14 mouse cellular contexts compared by ENCODE assay signal in genomic region chr7:18993036-18993435, GRCm38 (mm10). TPM values are rescaled to one million over a fixed set of nuclear protein-coding genes. Genes with fewer than 3 reads are reported as not detected.
DNase-seq lines count a peak whose midpoint lies in the region; ATAC-seq and TF ChIP-seq lines count a peak whose summit lies in the region.
"Had no signal": no experiment of that assay in that cellular context is flagged by ENCODE, and none has a peak within 500 bp of the region (broad histone marks: within the 10 kb centered on the region; RNA-seq: fewer than 3 reads in every experiment).

No protein-coding gene starts in this region.

- H3K27ac ChIP-seq in limb, embryonic 11.5 days (replicated peaks; ENCODE audit: low read depth, low read length): no peak overlapping the region
- H3K27ac ChIP-seq in limb, embryonic 10.5 days: no peak overlapping the region
- no peak overlapping the region for H3K27ac ChIP-seq in hindbrain, embryonic 12.5 days
- H3K27ac ChIP-seq in midbrain, postnatal 0 days (ENCODE audit: low read depth, low read length): no peak overlapping the region; the same call in 1 of the 2 replicates

- no peak overlapping the region for H3K9ac ChIP-seq in limb, embryonic 11.5 days (ENCODE audit: low read length)
- H3K9ac ChIP-seq in hindbrain, embryonic 12.5 days: no peak overlapping the region
- no peak overlapping the region; the same call in 1 of the 2 replicates for H3K9ac ChIP-seq in midbrain, postnatal 0 days (replicated peaks; ENCODE audit: low read length, poor library complexity, severe bottlenecking)

- no peak overlapping the region for H3K4me3 ChIP-seq in limb, embryonic 11.5 days (ENCODE audit: low read depth, low read length)
- H3K4me3 ChIP-seq in limb, embryonic 10.5 days: no peak overlapping the region
- peak overlapping the region; percentile 52; the same call in 1 of the 2 replicates for H3K4me3 ChIP-seq in hindbrain, embryonic 12.5 days
- peak overlapping the region; percentile 61; the same call in 1 of the 2 replicates for H3K4me3 ChIP-seq in midbrain, postnatal 0 days (ENCODE audit: low read depth, low read length)
- H3K4me3 ChIP-seq: erythroblast, embryonic 14.5 days had no signal

- no peak for TF ChIP-seq CTCF in midbrain, postnatal 0 days (IDR thresholded peaks at IDR 0.05)

- no peaks in the 10 kb centered on the region for H3K9me3 ChIP-seq in limb, embryonic 11.5 days (ENCODE audit: control insufficient read depth, low read length)
- H3K9me3 ChIP-seq in limb, embryonic 10.5 days (replicated peaks): no peaks in the 10 kb centered on the region
- H3K9me3 ChIP-seq in hindbrain, embryonic 12.5 days (replicated peaks): no peaks in the 10 kb centered on the region
- no peaks in the 10 kb centered on the region for H3K9me3 ChIP-seq in midbrain, postnatal 0 days (ENCODE audit: low read length)

- H3K27me3 ChIP-seq in limb, embryonic 11.5 days (ENCODE audit: control insufficient read depth, insufficient read depth, low read length): peaks cover 25% of the 10 kb centered on the region
- peaks cover 43% of the 10 kb centered on the region for H3K27me3 ChIP-seq in limb, embryonic 10.5 days (ENCODE audit: low read depth, poor library complexity, severe bottlenecking)
- peaks cover 19% of the 10 kb centered on the region for H3K27me3 ChIP-seq in hindbrain, embryonic 12.5 days
- no peaks in the 10 kb centered on the region for H3K27me3 ChIP-seq in midbrain, postnatal 0 days (ENCODE audit: insufficient read depth, low read length)

- H3K4me1 ChIP-seq in limb, embryonic 11.5 days (ENCODE audit: control insufficient read depth, insufficient read depth, low read length): peaks cover 7% of the 10 kb centered on the region; the same call in 1 of the 2 replicates
- peaks cover 20% of the 10 kb centered on the region for H3K4me1 ChIP-seq in limb, embryonic 10.5 days
- peaks cover 23% of the 10 kb centered on the region for H3K4me1 ChIP-seq in hindbrain, embryonic 12.5 days
- H3K4me1 ChIP-seq in midbrain, postnatal 0 days (ENCODE audit: insufficient read depth, low read length): peaks cover 17% of the 10 kb centered on the region

- peaks cover 3% of the 10 kb centered on the region; the same call in 1 of the 2 replicates for H3K36me3 ChIP-seq in limb, embryonic 11.5 days (ENCODE audit: control insufficient read depth, insufficient read depth, low read length)
- H3K36me3 ChIP-seq in limb, embryonic 10.5 days: peaks cover 21% of the 10 kb centered on the region
- H3K36me3 ChIP-seq in hindbrain, embryonic 12.5 days: peaks cover 7% of the 10 kb centered on the region
- H3K36me3 ChIP-seq in midbrain, postnatal 0 days (ENCODE audit: insufficient read depth, low read length): no peaks in the 10 kb centered on the region; the same call in 1 of the 2 replicates

- H3K4me2 ChIP-seq in limb, embryonic 11.5 days (ENCODE audit: low read depth, severe bottlenecking): peak overlapping the region; percentile 68; the same call in 1 of the 2 replicates
- peak overlapping the region; percentile 83 for H3K4me2 ChIP-seq in hindbrain, embryonic 12.5 days (replicated peaks)
- peak overlapping the region; percentile 78 for H3K4me2 ChIP-seq in midbrain, postnatal 0 days (ENCODE audit: low read depth, low read length, poor library complexity, severe bottlenecking)

- ATAC-seq in limb, embryonic 11.5 days (ENCODE audit: insufficient number of reproducible peaks, low FRiP score, low TSS enrichment, low read depth): no peak
- ATAC-seq in hindbrain, embryonic 12.5 days (ENCODE audit: low FRiP score): no peak
- no peak for ATAC-seq in midbrain, postnatal 0 days (ENCODE audit: low FRiP score)
- ATAC-seq: inflammation-experienced regulatory T-cells, adult 6 months; lung, postnatal 0 days had no signal

- WGBS in limb, embryonic 11.5 days: 84% methylated on average over 5 of the region's 5 CpGs
- WGBS in limb, embryonic 10.5 days: 87% methylated on average over 5 of the region's 5 CpGs
- WGBS in hindbrain, embryonic 12.5 days: 89% methylated on average over 5 of the region's 5 CpGs
- WGBS in midbrain, postnatal 0 days: 92% methylated on average over 5 of the region's 5 CpGs

- DNase-seq in cerebellum, adult 11-12 months: peak; percentile 27
- no peak for DNase-seq in cerebellum, postnatal 14 days
- DNase-seq in limb, embryonic 11.5 days (ENCODE audit: low spot score): no peak
- no peak for DNase-seq in limb, embryonic 10.5 days (ENCODE audit: low spot score)
- no peak for DNase-seq in midbrain, postnatal 0 days (ENCODE audit: low spot score)
- no peak for DNase-seq in right cerebral cortex, adult 18-20 months
- no peak for DNase-seq in right cerebral cortex, postnatal 36 days (ENCODE audit: low spot score in 2 of 2)

RNA-seq across cellular contexts. Expression of gene Mypop, which starts 2.0 kb away (rescaled TPM):
- polyA plus RNA-seq in limb, embryonic 11.5 days (2014; fragmentation: Nextera tagmentation; extraction: Ambion mirVana): 4.5 and 5.7 TPM in 2 replicates
- 3.4 and 4.0 TPM in 2 replicates for polyA plus RNA-seq in limb, embryonic 10.5 days (2016; fragmentation: Nextera tagmentation; extraction: Ambion mirVana)
- polyA plus RNA-seq in hindbrain, embryonic 12.5 days (2016; fragmentation: Nextera tagmentation; extraction: Ambion mirVana): 6.8 and 6.9 TPM in 2 replicates
- total RNA-seq in midbrain, postnatal 0 days (2014; rRNA removed): 16.0 and 21.2 TPM in 2 replicates
- polyA plus RNA-seq in midbrain, postnatal 0 days (2015; fragmentation: Nextera tagmentation; extraction: Ambion mirVana): 4.7 and 5.0 TPM in 2 replicates

RNA-seq across cellular contexts. Expression of gene Nanos2, which starts 5.8 kb away (rescaled TPM):
- polyA plus RNA-seq in limb, embryonic 11.5 days (2014; fragmentation: Nextera tagmentation; extraction: Ambion mirVana): not detected in 2 replicates
- not detected in 2 replicates for polyA plus RNA-seq in limb, embryonic 10.5 days (2016; fragmentation: Nextera tagmentation; extraction: Ambion mirVana)
- 0.29 and 0.37 TPM in 2 replicates for polyA plus RNA-seq in hindbrain, embryonic 12.5 days (2016; fragmentation: Nextera tagmentation; extraction: Ambion mirVana)
- total RNA-seq in midbrain, postnatal 0 days (2014; rRNA removed): 1.7 and 3.7 TPM in 2 replicates
- 0.59 and 1.3 TPM in 2 replicates for polyA plus RNA-seq in midbrain, postnatal 0 days (2015; fragmentation: Nextera tagmentation; extraction: Ambion mirVana)
- total RNA-seq: granulocyte monocyte progenitor cell, adult 5-6 weeks had no signal
- polyA plus RNA-seq: erythroblast, embryonic 14.5 days; G1E; inflammation-experienced regulatory T-cells, adult 6 months; lung, postnatal 0 days had no signal

RNA-seq across cellular contexts. Expression of gene Irf2bp1, which starts 10.8 kb away (rescaled TPM):
- polyA plus RNA-seq in limb, embryonic 11.5 days (2014; fragmentation: Nextera tagmentation; extraction: Ambion mirVana): 31.4 and 32.5 TPM in 2 replicates
- 30.8 and 34.4 TPM in 2 replicates for polyA plus RNA-seq in limb, embryonic 10.5 days (2016; fragmentation: Nextera tagmentation; extraction: Ambion mirVana)
- 44.0 and 47.4 TPM in 2 replicates for polyA plus RNA-seq in hindbrain, embryonic 12.5 days (2016; fragmentation: Nextera tagmentation; extraction: Ambion mirVana)
- total RNA-seq in midbrain, postnatal 0 days (2014; rRNA removed): 115 and 133 TPM in 2 replicates
- polyA plus RNA-seq in midbrain, postnatal 0 days (2015; fragmentation: Nextera tagmentation; extraction: Ambion mirVana): 25.6 and 26.1 TPM in 2 replicates

RNA-seq across cellular contexts. Expression of gene Foxa3, which starts 30.3 kb away (rescaled TPM):
- 0.21 and 0.44 TPM in 2 replicates for polyA plus RNA-seq in limb, embryonic 11.5 days (2014; fragmentation: Nextera tagmentation; extraction: Ambion mirVana)
- polyA plus RNA-seq in limb, embryonic 10.5 days (2016; fragmentation: Nextera tagmentation; extraction: Ambion mirVana): not detected in 2 replicates
- polyA plus RNA-seq in hindbrain, embryonic 12.5 days (2016; fragmentation: Nextera tagmentation; extraction: Ambion mirVana): 0.10 and 0.73 TPM in 2 replicates
- total RNA-seq in midbrain, postnatal 0 days (2014; rRNA removed): not detected in 2 replicates
- not detected in 2 replicates for polyA plus RNA-seq in midbrain, postnatal 0 days (2015; fragmentation: Nextera tagmentation; extraction: Ambion mirVana)
- total RNA-seq: G1E; granulocyte monocyte progenitor cell, adult 5-6 weeks had no signal
- polyA plus RNA-seq: G1E; inflammation-experienced regulatory T-cells, adult 6 months; neural tube, embryonic 11.5 days had no signal

RNA-seq across cellular contexts. Expression of gene Sympk, which starts 31.1 kb away (rescaled TPM):
- polyA plus RNA-seq in limb, embryonic 11.5 days (2014; fragmentation: Nextera tagmentation; extraction: Ambion mirVana): 36.0 and 37.6 TPM in 2 replicates
- polyA plus RNA-seq in limb, embryonic 10.5 days (2016; fragmentation: Nextera tagmentation; extraction: Ambion mirVana): 50.4 and 54.6 TPM in 2 replicates
- 47.0 and 50.8 TPM in 2 replicates for polyA plus RNA-seq in hindbrain, embryonic 12.5 days (2016; fragmentation: Nextera tagmentation; extraction: Ambion mirVana)
- total RNA-seq in midbrain, postnatal 0 days (2014; rRNA removed): 73.5 and 74.2 TPM in 2 replicates
- 19.5 and 19.7 TPM in 2 replicates for polyA plus RNA-seq in midbrain, postnatal 0 days (2015; fragmentation: Nextera tagmentation; extraction: Ambion mirVana)

Comparison
In these comparisons a context has a peak if more than half of its experiments do, and no peak if none do; other contexts are left out.
1. H3K4me3 ChIP-seq: peak in hindbrain, embryonic 12.5 days (single experiment) and midbrain, postnatal 0 days (single experiment); none in limb, embryonic 11.5 days (single experiment) and limb, embryonic 10.5 days (single experiment).
2. Peak in every context shown above with its lines, with median percentiles within 50 percentile points of each other: H3K4me2 ChIP-seq.